Mouse (Mus musculus) lung, adult 2 months (tissue): ENCODE results near the gene Ptger3. TPM values are rescaled to one million over a fixed set of nuclear protein-coding genes. Genes with fewer than 3 reads are reported as not detected.

Source experiments
- DNase-seq: peaks from one replicate; pipeline ENCODE4 v3.0.0; 2022
- H3K4me1 ChIP-seq: fragments of 200-500 bp; 2 replicates; pipeline ENCODE4 v1.6.1; 2011; ENCODE audit warnings: low read length; ENCODE audit not compliant: control insufficient read depth, insufficient read depth
- H3K4me3 ChIP-seq: fragments of 200-500 bp; replicated peaks from 2 replicates; pipeline ENCODE3; 2011; ENCODE audit warnings: low read depth, mild to moderate bottlenecking, control low read depth, low read length; ENCODE audit errors: extremely low read depth
- CTCF ChIP-seq: fragments of 200-500 bp; IDR thresholded peaks from 2 replicates; pipeline ENCODE4 v1.5.1; 2011; ENCODE audit warnings: mild to moderate bottlenecking, low read length, control low read depth; ENCODE audit not compliant: insufficient read depth
- POLR2A ChIP-seq: fragments of 200-500 bp; IDR thresholded peaks from 2 replicates; pipeline ENCODE4 v1.6.1; 2011; ENCODE audit warnings: low read depth, mild to moderate bottlenecking, control low read depth, low read length, borderline replicate concordance; ENCODE audit errors: extremely low read depth
- WGBS: fragments of 180-500 bp; shearing (Covaris S2); methylation state at CpG from one replicate; pipeline ENCODE4 v1.1.7; 2018; 5-methylcytosine and 5-hydroxymethylcytosine counted together
- polyA plus RNA-seq: library from polyadenylated mRNA; depleted of rRNA; stranded (reverse); fragments of >200 nt; gene quantifications from 2 replicates; pipeline ENCODE4 v1.2.3, GENCODE M21; 2012

The Ptger3 gene
- polyA plus RNA-seq, 1 experiment = 5.8 TPM

GRCm38 (mm10) chr3:157565196-157565595, 1.5 kb upstream of the Ptger3 start:
- WGBS = 4% methylated on average over 2 of the region's 2 CpGs
- no peak for DNase-seq
- no peak overlapping the region for H3K4me3 ChIP-seq
- H3K4me1 ChIP-seq = no peaks in the 10 kb centered on the region
- TF ChIP-seq POLR2A (no peak), CTCF (no peak)

- no peak for DNase-seq
- no peak for TF ChIP-seq POLR2A
- no peak for TF ChIP-seq CTCF
- H3K4me3 ChIP-seq = peak overlapping the region; percentile 25
- 3% methylated on average over 34 of the region's 34 CpGs for WGBS
- no peaks in the 10 kb centered on the region for H3K4me1 ChIP-seq
Observed at GRCm38 (mm10) chr3:157567566-157568132, 957 bp downstream of the Ptger3 start.

GRCm38 (mm10) chr3:157572011-157572410, 5.3 kb downstream of the Ptger3 start:
- DNase-seq = no peak
- 74% methylated on average over 6 of the region's 6 CpGs for WGBS
- no peak overlapping the region for H3K4me3 ChIP-seq
- TF ChIP-seq CTCF = no peak
- no peak for TF ChIP-seq POLR2A
- no peaks in the 10 kb centered on the region for H3K4me1 ChIP-seq

GRCm38 (mm10) chr3:157575441-157576342, 9.0 kb downstream of the Ptger3 start:
- no peak for TF ChIP-seq POLR2A
- TF ChIP-seq CTCF = no peak
- DNase-seq = no peak

GRCm38 (mm10) chr3:157576343-157576722, 9.6 kb downstream of the Ptger3 start:
- Histone ChIP-seq H3K4me3 (no peak overlapping the region), H3K4me1 (no peaks in the 10 kb centered on the region)
- no peak for DNase-seq
- WGBS = 84% methylated on average over 1 of the region's 1 CpGs
- no peak for TF ChIP-seq CTCF
- no peak for TF ChIP-seq POLR2A

More at GRCm38 (mm10) chr3:157575441-157576342, 9.0 kb downstream of the Ptger3 start:
- Histone ChIP-seq H3K4me1 (no peaks in the 10 kb centered on the region), H3K4me3 (no peak overlapping the region)
- 49% methylated on average over 9 of the region's 9 CpGs for WGBS

- Histone ChIP-seq H3K4me1 (no peaks in the 10 kb centered on the region), H3K4me3 (no peak overlapping the region)
- WGBS = 36% methylated on average over 1 of the region's 1 CpGs
- TF ChIP-seq CTCF (no peak), POLR2A (no peak)
- no peak for DNase-seq
Observed at GRCm38 (mm10) chr3:157576862-157577261, 10.2 kb downstream of the Ptger3 start.

GRCm38 (mm10) chr3:157578469-157579170, 11.9 kb downstream of the Ptger3 start:
- no peak for TF ChIP-seq CTCF
- no peak for TF ChIP-seq POLR2A
- H3K4me3 ChIP-seq = no peak overlapping the region
- DNase-seq = no peak
- H3K4me1 ChIP-seq = no peaks in the 10 kb centered on the region
- 76% methylated on average over 5 of the region's 5 CpGs for WGBS

- H3K4me3 ChIP-seq = no peak overlapping the region
- TF ChIP-seq POLR2A = no peak
- TF ChIP-seq CTCF = no peak
- DNase-seq = no peak
- no peaks in the 10 kb centered on the region for H3K4me1 ChIP-seq
- 50% methylated on average over 2 of the region's 2 CpGs for WGBS
Observed at GRCm38 (mm10) chr3:157579376-157579775, 12.7 kb downstream of the Ptger3 start.

- TF ChIP-seq CTCF (no peak), POLR2A (no peak)
- Histone ChIP-seq H3K4me1 (no peaks in the 10 kb centered on the region), H3K4me3 (no peak overlapping the region)
- no peak for DNase-seq
- 48% methylated on average over 4 of the region's 4 CpGs for WGBS
Observed at GRCm38 (mm10) chr3:157580299-157580698, 13.6 kb downstream of the Ptger3 start.

- H3K4me3 ChIP-seq = no peak overlapping the region
- no peak for DNase-seq
- WGBS = 28% methylated on average over 2 of the region's 2 CpGs
- TF ChIP-seq CTCF = no peak
- no peak for TF ChIP-seq POLR2A
- no peaks in the 10 kb centered on the region for H3K4me1 ChIP-seq
Observed at GRCm38 (mm10) chr3:157581755-157582154, 15.1 kb downstream of the Ptger3 start.
